Mouse (Mus musculus) CD4-positive, CD25-positive, alpha-beta regulatory T cell, adult 4 months (primary cell): Measurements from ENCODE around the gene Inpp5a. TPM values are rescaled to one million over a fixed set of nuclear protein-coding genes. Genes with fewer than 3 reads are reported as not detected.

Experiments used
- ATAC-seq: one replicate; pipeline ENCODE4 v1.8.0; 2017
- polyA plus RNA-seq, 2 experiments: library from polyadenylated mRNA; unstranded; fragments of 100-300 nt; shearing (Covaris generic); gene quantifications; one replicate each; pipeline ENCODE4 v1.2.1; 2017

The Inpp5a gene
- 10 to 100 TPM in 1 of 2 experiments, 1 to 10 TPM in 1; 8.8 to 11.7 TPM for polyA plus RNA-seq

DNA sequence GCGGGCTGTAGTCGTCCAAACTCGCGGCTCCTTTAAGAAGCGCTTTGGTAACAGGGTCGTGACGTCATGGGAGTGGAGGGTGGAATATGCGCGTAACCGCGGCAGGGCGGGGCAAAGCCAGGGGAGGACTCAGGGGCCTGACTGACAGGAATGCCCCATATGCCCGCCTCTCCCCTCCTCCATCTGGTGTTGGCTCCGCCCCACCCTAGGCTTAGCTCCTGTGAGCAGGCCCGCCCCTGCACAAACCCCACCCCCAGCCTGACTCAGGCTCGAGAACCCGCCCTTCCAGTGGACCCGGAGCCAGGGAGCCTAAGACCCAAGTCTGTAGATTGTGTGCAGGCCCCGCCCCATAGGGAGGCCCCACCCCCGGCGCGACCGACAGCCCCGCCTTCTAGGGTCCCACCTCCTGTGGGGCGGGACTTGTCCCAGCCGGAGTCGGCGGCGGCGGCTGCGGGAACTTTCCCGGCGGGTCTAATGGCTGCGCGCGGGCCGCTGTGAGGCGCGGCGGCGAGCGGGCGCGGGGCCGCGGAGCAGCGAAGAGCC, at the start of gene Inpp5a:
Gene Inpp5a (plus strand): TSS at position 440 of the 543 bp plus-strand sequence.
- peak; percentile 92 for ATAC-seq

GRCm38 (mm10) chr7:139339184-139339583, 49.7 kb upstream of the Inpp5a start:
- no peak for ATAC-seq

DNA sequence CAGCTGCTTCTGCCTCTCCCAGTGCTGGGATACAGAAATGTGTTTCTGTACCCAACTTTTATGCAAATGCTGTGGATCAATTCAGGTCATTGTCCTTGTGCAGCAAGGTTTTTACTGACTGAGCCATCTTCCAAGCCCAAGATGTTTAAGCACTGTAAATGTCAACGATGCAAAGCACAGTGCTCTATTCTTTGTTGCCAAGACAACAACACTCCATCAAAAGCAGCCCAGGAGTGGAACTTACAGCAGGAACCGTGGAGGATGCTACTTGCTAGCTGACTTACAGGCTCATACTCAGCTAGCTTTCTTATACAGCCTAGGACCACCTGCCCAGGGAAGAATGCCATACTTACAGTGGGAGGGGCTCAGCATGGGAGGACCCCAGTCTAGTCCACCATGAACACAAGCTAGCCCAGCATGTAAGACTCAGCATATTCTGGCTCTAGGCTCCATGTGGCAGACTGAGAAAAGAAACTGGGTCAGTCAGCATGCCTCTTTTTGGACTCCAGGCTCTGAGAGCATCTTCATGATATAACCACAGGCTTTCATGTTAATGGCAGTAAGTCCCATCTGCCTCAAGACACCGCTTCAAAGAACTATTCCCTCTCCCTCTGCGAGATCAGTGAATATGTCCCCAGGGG, 47.8 kb upstream of the Inpp5a start:
- no peak for ATAC-seq

GRCm38 (mm10) chr7:139342809-139343208, 46.1 kb upstream of the Inpp5a start:
- no peak for ATAC-seq

GRCm38 (mm10) chr7:139347051-139347450, 41.9 kb upstream of the Inpp5a start:
- no peak for ATAC-seq

DNA sequence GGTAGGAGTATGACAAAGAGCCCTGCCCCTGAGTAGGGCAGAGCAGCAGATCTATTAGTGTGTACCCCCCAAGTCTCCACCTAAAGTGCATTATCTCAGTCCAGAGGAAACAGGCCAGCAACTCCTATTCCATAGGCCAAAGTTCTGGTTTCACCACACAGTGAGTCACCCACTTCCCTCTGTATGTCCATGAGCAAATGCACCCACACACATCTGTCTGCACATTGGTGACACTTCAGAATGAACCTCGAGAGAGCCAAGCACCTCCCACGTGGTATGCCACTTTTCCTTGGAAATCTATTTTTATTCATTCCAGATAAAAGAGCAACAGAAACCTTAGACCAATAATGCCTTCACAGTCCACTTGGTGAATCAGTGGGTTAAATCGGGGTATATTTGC, 38.3 kb upstream of the Inpp5a start:
- ATAC-seq = no peak

DNA sequence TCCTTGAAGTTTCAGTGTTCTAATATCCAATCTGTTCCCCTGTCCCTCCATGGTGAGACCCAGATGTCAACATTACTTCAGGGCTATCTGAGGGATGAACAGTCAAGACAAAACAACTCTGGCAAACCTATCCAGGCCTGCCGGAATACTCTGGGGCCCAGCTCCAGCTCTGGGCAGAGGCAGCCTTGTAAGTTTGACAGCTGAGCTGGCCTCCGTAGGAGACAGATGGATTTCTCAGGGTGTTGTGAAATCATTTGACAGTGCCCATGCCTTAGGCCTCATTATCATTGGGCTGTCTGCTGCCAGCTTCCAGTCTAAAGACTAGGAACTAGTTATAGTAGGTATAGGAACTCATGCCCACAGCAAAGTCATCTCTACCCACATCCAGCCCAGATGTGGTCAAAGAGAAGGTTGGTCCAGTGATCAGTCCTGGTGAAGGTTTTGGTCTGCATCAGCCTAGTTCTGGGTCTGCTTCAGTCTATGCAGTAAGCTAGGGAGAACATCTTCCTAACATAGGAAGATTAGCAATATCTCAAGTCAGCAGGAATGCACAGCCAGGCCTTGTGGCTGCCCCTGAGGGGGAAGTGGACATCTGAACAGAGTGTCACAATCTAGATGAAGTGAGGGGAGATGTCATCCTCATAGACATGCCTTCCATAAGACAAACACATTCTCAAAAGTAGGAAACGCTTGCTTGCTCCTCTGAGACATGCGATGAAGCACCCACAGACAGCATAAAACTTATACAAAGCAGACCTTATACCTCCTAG, 34.4 kb upstream of the Inpp5a start:
- ATAC-seq = no peak

GRCm38 (mm10) chr7:139357043-139357442, 31.9 kb upstream of the Inpp5a start:
- no peak for ATAC-seq

- ATAC-seq = no peak
These were observed 29.0 kb upstream of the Inpp5a start for GRCm38 (mm10) chr7:139359906-139360305.

- ATAC-seq = no peak
These were observed 27.9 kb upstream of the Inpp5a start for GRCm38 (mm10) chr7:139360890-139361559.

GRCm38 (mm10) chr7:139361799-139362198, 27.1 kb upstream of the Inpp5a start:
- ATAC-seq = no peak

GRCm38 (mm10) chr7:139362514-139362913, 26.4 kb upstream of the Inpp5a start:
- ATAC-seq = no peak

DNA sequence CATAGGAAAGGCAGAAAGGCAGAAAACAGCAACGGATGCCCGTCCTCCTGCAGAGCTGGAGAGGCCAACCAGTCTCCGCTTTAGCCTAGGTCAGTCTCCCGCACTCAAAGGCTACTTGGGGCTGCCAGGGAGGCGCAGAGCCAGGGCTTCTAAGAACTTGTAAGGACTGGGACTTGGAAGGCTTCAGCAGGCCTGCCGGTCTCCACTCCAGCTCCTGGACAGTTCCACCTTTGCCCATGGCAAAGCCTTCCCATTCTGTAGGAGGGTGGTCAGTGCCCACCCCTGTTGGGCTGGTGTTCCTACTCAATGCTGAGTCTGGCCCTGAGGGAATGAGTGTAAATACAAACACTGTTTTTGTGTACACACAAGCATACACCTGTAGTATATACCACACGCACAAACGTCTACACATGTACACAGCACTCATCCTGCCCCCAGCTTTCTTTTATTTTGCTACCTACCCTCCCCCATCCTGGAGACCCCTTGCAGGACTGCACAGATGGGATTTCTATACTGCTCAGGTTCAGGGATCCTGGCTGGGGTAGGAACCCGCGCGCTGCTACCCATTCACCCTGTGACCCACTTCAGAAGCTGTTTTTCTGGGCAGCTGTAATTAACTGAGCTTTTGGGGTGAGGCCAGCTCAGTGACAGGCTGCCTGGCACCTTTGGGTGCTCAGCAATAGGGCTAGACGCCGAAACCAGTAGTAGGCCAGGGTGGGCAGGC, 25.5 kb upstream of the Inpp5a start:
- ATAC-seq = no peak

GRCm38 (mm10) chr7:139364005-139364557, 24.8 kb upstream of the Inpp5a start:
- ATAC-seq = no peak

- no peak for ATAC-seq
These were observed 23.7 kb upstream of the Inpp5a start for GRCm38 (mm10) chr7:139364936-139365830.

DNA sequence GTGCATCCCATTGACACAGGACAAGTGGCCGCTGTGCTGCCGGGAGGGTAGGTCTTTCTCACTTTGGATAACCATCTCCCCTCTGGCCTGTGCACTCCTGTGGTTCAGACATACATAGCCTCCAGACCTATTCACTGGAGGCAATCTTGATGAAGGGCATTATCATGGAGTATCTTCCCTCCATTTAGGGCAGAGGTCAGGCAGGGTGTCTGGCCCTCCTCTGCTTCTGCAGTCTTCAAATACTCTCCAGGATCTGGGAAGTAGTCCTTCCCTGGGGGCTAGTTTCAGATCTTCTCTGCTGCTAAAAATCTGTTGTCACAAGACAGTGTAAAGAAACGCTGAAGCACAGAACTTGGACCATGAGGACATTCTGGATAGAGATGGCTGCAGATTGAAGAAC, 22.8 kb upstream of the Inpp5a start:
- no peak for ATAC-seq

DNA sequence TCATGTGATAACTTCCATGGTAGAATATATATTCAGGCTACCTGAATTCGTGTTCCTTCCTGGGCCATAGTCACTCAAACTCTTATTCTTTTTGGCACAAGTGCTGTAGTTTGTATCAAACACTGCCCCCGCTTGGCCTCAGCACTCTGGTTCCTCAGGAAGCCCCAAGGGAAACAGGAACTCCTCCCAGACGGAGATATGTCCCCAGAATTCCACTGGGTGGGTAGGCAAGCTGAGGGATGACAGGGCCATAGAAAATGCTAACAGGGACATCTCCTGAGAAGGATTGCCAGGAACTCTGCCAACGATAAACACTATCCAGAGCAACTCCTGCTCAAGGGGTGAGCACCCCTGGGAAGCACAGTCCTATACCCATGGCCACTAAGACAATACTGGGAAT, 22.4 kb upstream of the Inpp5a start:
- ATAC-seq = no peak

DNA sequence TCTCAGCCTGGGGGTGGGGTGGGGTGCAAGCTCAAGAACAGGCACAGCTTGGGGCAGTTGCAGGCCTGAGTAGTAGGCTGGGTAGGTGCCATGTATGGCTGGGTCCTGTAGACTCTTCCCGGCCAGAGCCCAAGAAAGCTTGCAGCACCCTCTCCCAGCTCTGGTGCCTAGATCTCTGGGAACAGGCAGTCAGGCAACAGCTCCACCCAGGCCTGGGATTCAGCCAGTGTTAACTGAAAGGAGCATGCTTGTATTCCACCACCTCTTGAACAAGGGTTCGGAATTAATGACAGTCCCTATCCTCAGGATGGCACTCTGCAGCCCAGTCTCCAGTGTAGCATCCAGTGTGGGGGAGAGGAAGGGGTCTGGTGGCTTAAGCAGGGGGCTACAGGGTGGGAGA, 20.7 kb upstream of the Inpp5a start:
- no peak for ATAC-seq

DNA sequence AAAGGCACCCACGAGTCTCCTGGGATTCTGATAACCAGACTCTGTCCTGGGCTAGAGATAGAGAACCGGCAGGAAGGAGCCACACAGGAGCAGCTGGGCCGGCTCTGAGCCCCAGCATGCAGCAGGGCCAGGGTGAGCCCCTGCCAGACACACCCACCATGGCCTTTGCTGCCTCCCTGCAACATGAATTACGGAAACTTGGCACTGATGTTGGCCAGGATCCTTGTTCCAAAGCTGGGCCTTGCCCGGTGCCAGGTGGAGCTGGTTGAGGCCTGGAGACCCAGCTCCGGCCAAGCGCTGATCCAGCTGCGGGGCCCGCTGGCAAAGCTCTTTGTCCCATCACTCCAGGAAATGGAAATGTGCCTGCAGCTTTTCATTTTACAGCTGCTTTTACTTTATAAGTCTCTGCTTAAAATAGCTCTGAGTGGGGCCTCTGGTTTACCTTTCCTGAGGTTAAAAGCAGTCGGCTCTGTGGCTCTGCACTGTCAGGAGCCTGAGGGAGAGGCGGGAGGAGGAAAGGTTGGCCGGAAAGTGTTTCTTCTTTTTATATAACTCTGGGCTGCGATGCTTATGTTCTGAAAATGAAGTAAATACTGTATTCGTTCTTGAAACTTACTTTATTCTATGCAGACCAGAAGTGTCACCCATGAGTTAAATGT, 20.1 kb upstream of the Inpp5a start:
- no peak for ATAC-seq

DNA sequence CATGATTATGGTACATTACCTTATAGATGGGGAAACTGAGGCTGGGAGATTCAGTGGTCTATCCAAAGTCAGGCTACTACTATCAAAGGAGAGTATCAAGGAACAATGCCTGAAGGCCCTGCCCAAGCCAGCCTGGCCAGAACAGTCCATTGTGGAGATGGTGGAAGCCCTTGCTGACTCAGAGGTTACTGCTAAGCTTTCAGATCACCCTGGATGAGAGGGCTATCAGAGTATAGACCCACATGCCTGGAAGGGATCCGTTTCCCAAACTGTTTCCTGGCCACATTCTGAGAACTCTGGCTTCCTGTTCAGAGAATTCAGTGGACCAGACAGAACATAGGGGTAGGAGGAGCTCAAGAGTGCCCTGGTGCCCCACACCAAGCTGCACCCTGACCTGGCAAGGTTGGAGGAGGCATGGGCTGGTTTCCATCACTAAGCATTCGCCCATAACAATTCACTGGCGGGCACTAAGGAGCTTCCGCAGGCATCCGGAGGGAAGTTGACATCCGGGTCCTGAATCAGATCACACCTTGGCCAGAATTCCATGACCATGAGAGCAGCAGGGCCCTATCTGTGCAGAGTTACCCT, 19.3 kb upstream of the Inpp5a start:
- ATAC-seq = no peak
